Mouse (Mus musculus) lung, embryonic 14.5 days (tissue): ENCODE measurements around the gene D8Ertd738e. TPM values are rescaled to one million over a fixed set of nuclear protein-coding genes. Genes with fewer than 3 reads are reported as not detected.
A peak's percentile ranks its signal among the peaks of the same experiment; 100 is the strongest.
"Not testable (repeated sequence)": the region's sequence is repeated elsewhere in the genome, so short reads cannot be mapped to it uniquely, and the experiment has no call there.

ENCODE experiments used
- ATAC-seq: fragments of 200-750 bp; cut with Nextera tagmentation; 2 replicates; pipeline ENCODE4 v1.8.0; 2017; ENCODE audit warnings: mild to moderate bottlenecking, moderate TSS enrichment, moderate library complexity; ENCODE audit not compliant: insufficient read depth
- DNase-seq: peaks from one replicate; pipeline ENCODE4 v3.0.0-alpha.2; 2015
- H3K27ac ChIP-seq: fragments of 300-500 bp; sonication (generic); 2 replicates; pipeline ENCODE4 v1.5.1; 2014; ENCODE audit warnings: low read depth, mild to moderate bottlenecking, moderate library complexity
- H3K27me3 ChIP-seq: fragments of 300-500 bp; sonication (generic); 2 replicates; pipeline ENCODE4 v1.6.1; 2014; ENCODE audit warnings: low read length, control low read depth; ENCODE audit not compliant: insufficient read depth
- H3K36me3 ChIP-seq: fragments of 300-500 bp; sonication (generic); 2 replicates; pipeline ENCODE4 v1.6.1; 2014; ENCODE audit warnings: control low read depth; ENCODE audit not compliant: insufficient read depth
- H3K4me1 ChIP-seq: fragments of 300-500 bp; sonication (generic); 2 replicates; pipeline ENCODE4 v1.6.1; 2014; ENCODE audit warnings: antibody characterized with exemption, control low read depth; ENCODE audit not compliant: insufficient read depth
- H3K4me2 ChIP-seq: fragments of 300-500 bp; sonication (generic); 2 replicates; pipeline ENCODE4 v1.6.1; 2014; ENCODE audit warnings: mild to moderate bottlenecking
- H3K4me3 ChIP-seq: fragments of 300-500 bp; sonication (generic); 2 replicates; pipeline ENCODE4 v1.5.1; 2014; ENCODE audit warnings: low read depth, low read length
- H3K9ac ChIP-seq: fragments of 300-500 bp; sonication (generic); 2 replicates; pipeline ENCODE4 v1.6.1; 2014
- H3K9me3 ChIP-seq: fragments of 300-500 bp; sonication (generic); 2 replicates; pipeline ENCODE4 v1.6.1; 2016; ENCODE audit warnings: low read depth, low read length, control low read depth
- CTCF ChIP-seq: IDR thresholded peaks from 2 replicates; pipeline ENCODE4 v1.5.1; 2016; ENCODE audit warnings: antibody characterized with exemption, low read depth
- WGBS: fragments of 180-500 bp; shearing (Covaris S2); extraction: QIAGEN DNeasy Blood & Tissue Kit; methylation state at CpG from one replicate; pipeline ENCODE4 v1.1.7; 2014; 5-methylcytosine and 5-hydroxymethylcytosine counted together
- polyA plus RNA-seq: library from polyadenylated mRNA; unstranded; fragments of >200 nt; fragmentation: Nextera tagmentation; extraction: Ambion mirVana; gene quantifications from 2 replicates; pipeline ENCODE4 v1.2.1, GENCODE M21; 2014

Gene D8Ertd738e
- polyA plus RNA-seq = 377 and 384 TPM in 2 replicates

- Histone ChIP-seq H3K9ac (peak within 1 kb of the TSS; percentile 87), H3K9me3 (no peaks in the 10 kb centered on the region), H3K4me1 (no peaks in the 10 kb centered on the region), H3K4me3 (peak within 1 kb of the TSS; percentile 76), H3K27me3 (no peaks in the 10 kb centered on the region), H3K36me3 (peaks cover 74% of the 10 kb centered on the region), H3K27ac (peak within 1 kb of the TSS; percentile 80; the same call in 1 of the 2 replicates), H3K4me2 (peak within 1 kb of the TSS; percentile 77)
- DNase-seq = peak; percentile 98
- 3% methylated on average over 52 of the region's 52 CpGs for WGBS
- ATAC-seq = peak; percentile 93
- no peak for TF ChIP-seq CTCF
These were observed at the start of gene D8Ertd738e for GRCm38 (mm10) chr8:84249257-84250170. TSS of gene D8Ertd738e (minus strand) at chr8:84249719.

DNA sequence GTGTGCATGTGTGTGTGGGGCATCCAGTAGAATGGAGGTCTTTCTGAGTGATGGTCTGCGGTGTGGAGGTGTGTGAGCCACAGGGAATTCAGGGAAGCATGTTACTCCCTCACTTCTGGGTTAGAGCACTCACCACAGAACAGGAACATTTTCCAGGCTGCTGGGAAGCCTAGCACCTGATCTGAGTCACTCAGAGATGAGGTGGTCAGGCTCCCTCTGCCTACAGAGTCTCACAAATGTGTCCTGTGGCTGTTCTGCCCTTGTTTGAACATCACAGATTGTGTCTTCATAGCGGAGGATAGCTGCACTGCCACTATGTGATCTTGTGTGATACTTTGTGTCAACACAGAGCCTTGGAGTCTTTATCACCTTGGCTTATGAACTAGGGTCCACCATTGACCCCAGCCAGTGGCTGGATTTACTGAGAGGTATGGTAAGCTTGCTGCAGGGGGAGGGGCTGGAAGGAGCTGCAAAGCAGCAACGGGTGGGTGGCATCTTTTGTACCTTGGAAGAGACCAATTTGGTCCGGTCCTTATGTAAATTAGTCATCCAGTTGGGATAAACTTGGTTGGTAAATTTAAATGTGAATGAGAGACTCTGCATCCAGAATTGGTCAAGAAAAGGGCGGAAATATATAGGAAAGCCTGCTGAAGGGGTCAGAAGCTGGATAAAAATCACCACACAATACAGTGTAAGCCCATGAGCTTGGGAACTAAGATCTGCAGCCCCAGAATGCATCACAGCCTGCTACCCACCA lies 47.7 kb upstream of the D8Ertd738e start:
- DNase-seq (no peak), ATAC-seq (no peak)
- Histone ChIP-seq H3K27ac (no peak overlapping the region), H3K9me3 (no peaks in the 10 kb centered on the region), H3K36me3 (no peaks in the 10 kb centered on the region), H3K4me1 (no peaks in the 10 kb centered on the region), H3K4me2 (no peak overlapping the region), H3K4me3 (no peak overlapping the region), H3K27me3 (no peaks in the 10 kb centered on the region), H3K9ac (no peak overlapping the region)
- TF ChIP-seq CTCF = no peak
- 66% methylated on average over 5 of the region's 5 CpGs for WGBS

- no peak for ATAC-seq
- no peak overlapping the region for H3K4me3 ChIP-seq
- H3K4me2 ChIP-seq = no peak overlapping the region
- no peak overlapping the region for H3K9ac ChIP-seq
- no peaks in the 10 kb centered on the region for H3K36me3 ChIP-seq
- H3K4me1 ChIP-seq = no peaks in the 10 kb centered on the region
- H3K9me3 ChIP-seq = no peaks in the 10 kb centered on the region
- DNase-seq = peak; percentile 86
- H3K27me3 ChIP-seq = no peaks in the 10 kb centered on the region
- peak; percentile 77 for TF ChIP-seq CTCF
- WGBS = 23% methylated on average over 8 of the region's 8 CpGs
- H3K27ac ChIP-seq = no peak overlapping the region
These were observed 42.2 kb upstream of the D8Ertd738e start for GRCm38 (mm10) chr8:84291688-84292087.

GRCm38 (mm10) chr8:84291086-84291485 lies 41.6 kb upstream of the D8Ertd738e start:
- no peak for ATAC-seq
- DNase-seq = no peak
- H3K36me3 ChIP-seq = no peaks in the 10 kb centered on the region
- H3K27me3 ChIP-seq = no peaks in the 10 kb centered on the region
- no peak for TF ChIP-seq CTCF
- H3K4me2 ChIP-seq = no peak overlapping the region
- whole genome bisulfite sequencing = 70% methylated on average over 5 of the region's 5 CpGs
- H3K9ac ChIP-seq = no peak overlapping the region
- no peak overlapping the region for H3K4me3 ChIP-seq
- no peaks in the 10 kb centered on the region for H3K9me3 ChIP-seq
- no peaks in the 10 kb centered on the region for H3K4me1 ChIP-seq
- H3K27ac ChIP-seq = no peak overlapping the region

DNA sequence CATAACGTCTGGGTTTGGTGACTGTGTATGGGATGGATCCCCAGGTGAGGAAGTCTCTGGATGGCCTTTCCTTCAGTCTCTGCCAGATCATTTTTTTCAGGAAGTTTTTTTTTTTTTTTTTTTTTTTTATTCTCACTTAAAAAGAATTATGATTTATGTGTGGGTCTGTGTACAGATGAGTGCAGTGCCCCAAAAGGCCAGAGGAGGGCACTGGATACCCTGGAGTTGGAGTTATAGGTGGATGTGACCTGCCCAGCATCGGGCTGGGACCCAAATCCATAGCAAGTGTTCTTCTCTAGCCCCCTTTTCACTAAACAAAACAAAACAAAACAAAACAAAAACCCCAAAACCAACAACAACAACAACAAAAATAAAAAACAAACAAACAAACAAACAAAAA lies 39.4 kb upstream of the D8Ertd738e start:
- DNase-seq (peak; percentile 54), ATAC-seq (no peak)
- no peaks in the 10 kb centered on the region for H3K9me3 ChIP-seq
- no peak overlapping the region for H3K9ac ChIP-seq
- peak; percentile 53 for TF ChIP-seq CTCF
- H3K4me3 ChIP-seq = no peak overlapping the region
- H3K4me2 ChIP-seq = no peak overlapping the region
- no peak overlapping the region for H3K27ac ChIP-seq
- peaks cover 6% of the 10 kb centered on the region; the same call in 1 of the 2 replicates for H3K4me1 ChIP-seq
- H3K36me3 ChIP-seq = no peaks in the 10 kb centered on the region
- WGBS = 52% methylated on average over 2 of the region's 2 CpGs
- H3K27me3 ChIP-seq = no peaks in the 10 kb centered on the region

DNA sequence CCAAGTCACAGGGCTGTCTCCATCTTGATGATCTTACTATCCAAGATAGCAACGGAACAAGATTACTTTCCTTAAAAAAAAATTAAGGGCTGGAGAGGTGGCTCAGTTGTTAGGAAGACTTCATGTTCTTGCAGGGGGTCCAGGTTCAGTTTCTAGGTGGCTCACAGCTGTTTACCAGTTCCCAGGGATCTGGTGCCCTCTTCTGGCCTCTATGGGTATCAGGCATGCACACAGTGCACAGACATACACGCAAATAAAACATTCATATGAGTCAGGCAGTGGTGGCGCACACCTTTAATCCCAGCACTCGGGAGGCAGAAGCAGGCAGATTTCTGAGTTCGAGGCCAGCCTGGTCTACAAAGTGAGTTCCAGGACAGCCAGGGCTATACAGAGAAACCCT lies 36.1 kb upstream of the D8Ertd738e start:
- not testable (repeated sequence) for H3K9ac ChIP-seq, H3K4me1 ChIP-seq, H3K4me3 ChIP-seq, H3K9me3 ChIP-seq, H3K27ac ChIP-seq, H3K36me3 ChIP-seq, H3K27me3 ChIP-seq, H3K4me2 ChIP-seq
- ATAC-seq (peak; percentile 67; the same call in 1 of the 2 replicates), DNase-seq (peak; percentile 73)
- peak; percentile 71 for TF ChIP-seq CTCF
- 49% methylated on average over 5 of the region's 5 CpGs for WGBS

DNA sequence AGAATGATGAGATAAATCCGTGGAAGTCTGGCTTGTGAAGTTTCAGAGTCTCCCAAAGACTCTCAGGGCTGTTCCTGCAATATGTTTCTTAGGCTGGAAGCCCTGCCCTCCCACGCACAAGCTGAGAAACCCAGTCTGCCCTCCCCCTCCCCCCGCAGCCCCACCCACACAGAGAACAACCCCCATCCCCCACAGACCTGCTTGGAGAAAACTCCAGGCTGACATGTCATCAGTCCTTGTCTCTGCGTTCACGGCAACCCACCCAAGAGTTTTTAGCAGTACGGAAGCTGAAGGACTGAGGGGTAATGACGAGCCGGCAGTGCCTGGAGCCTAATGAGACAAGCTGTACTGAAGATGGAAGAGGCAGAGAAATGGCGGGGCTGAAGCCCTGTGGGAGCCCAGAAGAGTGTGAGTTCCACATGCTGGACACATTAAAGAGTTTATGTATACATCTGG lies 35.1 kb upstream of the D8Ertd738e start:
- H3K4me3 ChIP-seq = peak overlapping the region; percentile 15
- ATAC-seq = peak; percentile 72
- no peaks in the 10 kb centered on the region for H3K27me3 ChIP-seq
- 7% methylated on average over 9 of the region's 9 CpGs for WGBS
- no peaks in the 10 kb centered on the region for H3K36me3 ChIP-seq
- H3K4me1 ChIP-seq = peaks cover 6% of the 10 kb centered on the region; the same call in 1 of the 2 replicates
- TF ChIP-seq CTCF = no peak
- H3K9me3 ChIP-seq = no peaks in the 10 kb centered on the region
- H3K9ac ChIP-seq = peak overlapping the region; percentile 39
- peak overlapping the region; percentile 52 for H3K4me2 ChIP-seq
- peak; percentile 59 for DNase-seq
- H3K27ac ChIP-seq = peak overlapping the region; percentile 78
